ENCODE assay signal across 14 mouse cellular contexts in the genomic region with DNA sequence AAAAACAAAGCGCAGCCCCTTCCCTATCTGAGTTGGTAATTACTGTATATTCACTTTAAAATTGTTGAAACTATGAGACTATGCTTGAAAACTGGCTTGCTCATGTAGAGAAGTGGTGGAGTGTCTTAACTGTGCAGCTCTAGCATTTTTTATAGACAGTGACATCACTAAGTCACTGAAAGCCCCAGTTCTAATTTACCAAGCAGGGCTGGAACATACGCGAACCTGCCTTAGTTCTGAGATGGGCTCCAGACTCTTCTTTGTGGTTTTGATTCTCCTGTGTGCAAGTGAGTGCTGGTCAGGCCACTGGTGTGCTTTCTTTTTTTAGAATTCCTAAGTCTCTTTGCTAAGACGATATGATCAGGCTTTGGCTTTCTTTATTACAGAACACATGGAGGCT.
"Had no signal": no experiment of that assay in that cellular context is flagged by ENCODE, and none has a peak within 500 bp of the region (broad histone marks: within the 10 kb centered on the region; RNA-seq: fewer than 3 reads in every experiment).

No protein-coding gene starts in this region.

- DNase-seq: lung, adult 18-20 months; lung, embryonic 14.5 days; lung, postnatal 10 days; lung, postnatal 4 days; midbrain, embryonic 14.5 days; right cerebral cortex, postnatal 14 days; thymus, postnatal 25 days; thymus, postnatal 4 days had no signal

- H3K9me3 ChIP-seq: midbrain, embryonic 10.5 days; midbrain, embryonic 12.5 days; neural tube, embryonic 12.5 days; stomach, embryonic 15.5 days had no signal

- H3K27me3 ChIP-seq: midbrain, embryonic 12.5 days; neural tube, embryonic 12.5 days; stomach, embryonic 15.5 days had no signal

- H3K4me1 ChIP-seq: midbrain, embryonic 10.5 days; midbrain, embryonic 12.5 days; neural tube, embryonic 12.5 days; stomach, embryonic 15.5 days had no signal

- ATAC-seq: midbrain, embryonic 16.5 days had no signal

- H3K36me3 ChIP-seq: midbrain, embryonic 10.5 days; midbrain, embryonic 12.5 days; neural tube, embryonic 12.5 days; stomach, embryonic 15.5 days had no signal

- H3K4me3 ChIP-seq: midbrain, embryonic 10.5 days; midbrain, embryonic 12.5 days; myocyte; neural tube, embryonic 12.5 days; stomach, embryonic 15.5 days had no signal
